Mouse (Mus musculus) neural tube, embryonic 11.5 days (tissue): ENCODE measurements at regions not wholly inside any gene's neighbourhood (a gene's known extent, or its start where the extent isn't known, plus 50 kb on each side); places are given as distances from the start of the nearest gene placed in this dataset.
A peak's percentile ranks its signal among the peaks of the same experiment; 100 is the strongest.

Source experiments
- ATAC-seq: fragments of 200-750 bp; cut with Nextera tagmentation; 2 replicates; pipeline ENCODE4 v1.8.0; 2017; ENCODE audit warnings: moderate number of reproducible peaks, mild to moderate bottlenecking, moderate TSS enrichment, moderate library complexity; ENCODE audit not compliant: insufficient read depth, low FRiP score, low TSS enrichment
- DNase-seq: peaks from one replicate; pipeline ENCODE4 v3.0.0-alpha.2; 2015; ENCODE audit warnings: low spot score
- H3K27ac ChIP-seq: fragments of 300-500 bp; sonication (generic); 2 replicates; pipeline ENCODE4 v1.5.1; 2014; ENCODE audit warnings: low read depth, mild to moderate bottlenecking, low read length
- H3K27me3 ChIP-seq: fragments of 300-500 bp; sonication (generic); 2 replicates; pipeline ENCODE4 v1.6.1; 2014; ENCODE audit warnings: mild to moderate bottlenecking, low read length, mixed read lengths; ENCODE audit not compliant: control insufficient read depth, insufficient read depth
- H3K36me3 ChIP-seq: fragments of 300-500 bp; sonication (generic); 2 replicates; pipeline ENCODE4 v1.6.1; 2014; ENCODE audit warnings: mild to moderate bottlenecking, low read length, moderate library complexity, mixed read lengths; ENCODE audit not compliant: control insufficient read depth, insufficient read depth
- H3K4me1 ChIP-seq: fragments of 300-500 bp; sonication (generic); 2 replicates; pipeline ENCODE4 v1.6.1; 2014; ENCODE audit warnings: low read length, mixed read lengths; ENCODE audit not compliant: control insufficient read depth, insufficient read depth
- H3K4me2 ChIP-seq: fragments of 300-500 bp; sonication (generic); 2 replicates; pipeline ENCODE4 v1.6.1; 2014; ENCODE audit warnings: low read depth, mild to moderate bottlenecking, moderate library complexity
- H3K4me3 ChIP-seq: fragments of 300-500 bp; sonication (generic); 2 replicates; pipeline ENCODE4 v1.5.1; 2014; ENCODE audit warnings: low read depth, low read length
- H3K9ac ChIP-seq: fragments of 300-500 bp; sonication (generic); 2 replicates; pipeline ENCODE4 v1.6.1; 2014; ENCODE audit warnings: mild to moderate bottlenecking, low read length
- H3K9me3 ChIP-seq: fragments of 300-500 bp; sonication (generic); 2 replicates; pipeline ENCODE4 v1.6.1; 2016; ENCODE audit warnings: low read length; ENCODE audit not compliant: control insufficient read depth
- WGBS: fragments of 180-500 bp; shearing (Covaris S2); extraction: QIAGEN DNeasy Blood & Tissue Kit; methylation state at CpG from one replicate; pipeline ENCODE4 v1.1.7; 2014; 5-methylcytosine and 5-hydroxymethylcytosine counted together
- microRNA counts: library from miRNA; unstranded; fragments of <30 nt; microRNA quantifications from one replicate; lab custom pipeline; 2015
- microRNA-seq: library from miRNA; unstranded; fragments of <30 nt; microRNA quantifications from one replicate; pipeline ENCODE4, GENCODE M21; 2016

- no peak overlapping the region for H3K27ac ChIP-seq
- no peak overlapping the region for H3K4me3 ChIP-seq
- H3K9ac ChIP-seq = no peak overlapping the region
- WGBS = 31% methylated on average over 7 of the region's 7 CpGs
- no peaks in the 10 kb centered on the region for H3K36me3 ChIP-seq
- no peak overlapping the region for H3K4me2 ChIP-seq
- ATAC-seq (peak; percentile 58), DNase-seq (no peak)
- H3K4me1 ChIP-seq = peaks cover 5% of the 10 kb centered on the region
- H3K9me3 ChIP-seq = no peaks in the 10 kb centered on the region
- no peaks in the 10 kb centered on the region for H3K27me3 ChIP-seq
Measured at GRCm38 (mm10) chr1:193433493-193434021, 63.5 kb upstream of the Camk1g start.

- H3K4me1 ChIP-seq = peaks cover 5% of the 10 kb centered on the region
- H3K4me3 ChIP-seq = no peak overlapping the region
- no peaks in the 10 kb centered on the region for H3K36me3 ChIP-seq
- WGBS = 74% methylated on average over 8 of the region's 8 CpGs
- H3K27me3 ChIP-seq = no peaks in the 10 kb centered on the region
- no peak overlapping the region for H3K9ac ChIP-seq
- H3K4me2 ChIP-seq = no peak overlapping the region
- no peaks in the 10 kb centered on the region for H3K9me3 ChIP-seq
- ATAC-seq (no peak), DNase-seq (no peak)
- H3K27ac ChIP-seq = no peak overlapping the region
Measured at GRCm38 (mm10) chr1:193430231-193430630, 60.1 kb upstream of the Camk1g start.

- ATAC-seq = no peak
Measured at GRCm38 (mm10) chr1:193423653-193424075, 53.6 kb upstream of the Camk1g start.

GRCm38 (mm10) chr1:193422886-193423285 is 52.8 kb upstream of the Camk1g start:
- Histone ChIP-seq H3K4me2 (no peak overlapping the region), H3K27me3 (no peaks in the 10 kb centered on the region), H3K4me1 (peaks cover 6% of the 10 kb centered on the region), H3K36me3 (no peaks in the 10 kb centered on the region), H3K9me3 (no peaks in the 10 kb centered on the region), H3K4me3 (no peak overlapping the region), H3K27ac (no peak overlapping the region), H3K9ac (no peak overlapping the region)
- DNase-seq (no peak), ATAC-seq (peak; percentile 48; the same call in 1 of the 2 replicates)
- 58% methylated on average over 1 of the region's 1 CpGs for WGBS

More at GRCm38 (mm10) chr1:193423653-193424075, 53.6 kb upstream of the Camk1g start:
- Histone ChIP-seq H3K36me3 (no peaks in the 10 kb centered on the region), H3K9ac (no peak overlapping the region), H3K27me3 (no peaks in the 10 kb centered on the region), H3K4me1 (peaks cover 3% of the 10 kb centered on the region; the same call in 1 of the 2 replicates), H3K9me3 (no peaks in the 10 kb centered on the region), H3K27ac (no peak overlapping the region), H3K4me2 (no peak overlapping the region), H3K4me3 (no peak overlapping the region)
- 65% methylated on average over 8 of the region's 8 CpGs for WGBS
- no peak for DNase-seq

- Histone ChIP-seq H3K9ac (no peak overlapping the region), H3K27ac (no peak overlapping the region), H3K4me3 (no peak overlapping the region), H3K36me3 (no peaks in the 10 kb centered on the region), H3K4me2 (no peak overlapping the region), H3K27me3 (no peaks in the 10 kb centered on the region), H3K9me3 (no peaks in the 10 kb centered on the region), H3K4me1 (peaks cover 6% of the 10 kb centered on the region)
- WGBS = 91% methylated on average over 1 of the region's 1 CpGs
- no peak for ATAC-seq
- no peak for DNase-seq
Measured at GRCm38 (mm10) chr1:193421820-193422219, 51.7 kb upstream of the Camk1g start.

- no peak for ATAC-seq
- Histone ChIP-seq H3K9me3 (no peaks in the 10 kb centered on the region), H3K4me3 (no peak overlapping the region), H3K27ac (no peak overlapping the region), H3K36me3 (no peaks in the 10 kb centered on the region), H3K9ac (no peak overlapping the region), H3K27me3 (no peaks in the 10 kb centered on the region), H3K4me2 (no peak overlapping the region), H3K4me1 (peaks cover 6% of the 10 kb centered on the region)
- DNase-seq = no peak
Measured at GRCm38 (mm10) chr1:193421414-193421813, 51.3 kb upstream of the Camk1g start.

MicroRNAs encoded in the stretch of these regions (microRNA counts, 519-probe panel; counts per million panel counts)
- 5,254 counts per million, percentile 91 among the panel's probes with 10 or more counts for microRNA mmu-miR-205 (lab: Ali Mortazavi, UCI)

Small RNA genes lying in the stretch of these regions (microRNA-seq; reads per million reads assigned to microRNA genes)
- 979 reads per million, percentile 76 among the genes with 10 or more reads in this experiment for gene Mir205
